Mouse (Mus musculus): ENCODE measurements around the gene Serpini1. TPM values are rescaled to one million over a fixed set of nuclear protein-coding genes. Genes with fewer than 3 reads are reported as not detected.
"Not testable (repeated sequence)": the region's sequence is repeated elsewhere in the genome, so short reads cannot be mapped to it uniquely, and the experiment has no call there.

Gene Serpini1
- polyA plus RNA-seq, 3 experiments from 2014 or later = 16.7 to 29.6 (median 22.7) TPM

GRCm38 (mm10) chr3:75639546-75639945 is 82.2 kb downstream of the Serpini1 start:
- ATAC-seq = no peak

DNA sequence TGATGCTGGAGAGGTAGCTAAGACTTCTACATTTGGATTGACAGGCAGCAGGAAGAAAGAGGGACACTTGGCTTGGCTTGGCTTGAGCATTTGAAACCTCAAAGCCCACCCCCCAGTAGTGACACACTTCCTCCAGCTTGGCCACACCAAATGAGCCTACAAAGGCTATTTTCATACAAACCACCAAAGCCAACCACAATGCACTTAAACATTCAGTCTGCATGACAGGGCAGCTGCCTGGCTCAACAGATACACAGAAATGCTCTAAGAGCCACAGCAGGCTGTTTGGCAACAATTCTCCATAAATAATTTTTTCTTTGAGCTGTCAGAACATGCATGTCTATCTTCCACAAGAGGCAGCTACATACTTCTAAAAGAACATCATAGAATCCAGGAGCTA is 90.2 kb downstream of the Serpini1 start:
- no peak for ATAC-seq

- ATAC-seq = no peak
Observed at GRCm38 (mm10) chr3:75648226-75648625, 90.9 kb downstream of the Serpini1 start.

DNA sequence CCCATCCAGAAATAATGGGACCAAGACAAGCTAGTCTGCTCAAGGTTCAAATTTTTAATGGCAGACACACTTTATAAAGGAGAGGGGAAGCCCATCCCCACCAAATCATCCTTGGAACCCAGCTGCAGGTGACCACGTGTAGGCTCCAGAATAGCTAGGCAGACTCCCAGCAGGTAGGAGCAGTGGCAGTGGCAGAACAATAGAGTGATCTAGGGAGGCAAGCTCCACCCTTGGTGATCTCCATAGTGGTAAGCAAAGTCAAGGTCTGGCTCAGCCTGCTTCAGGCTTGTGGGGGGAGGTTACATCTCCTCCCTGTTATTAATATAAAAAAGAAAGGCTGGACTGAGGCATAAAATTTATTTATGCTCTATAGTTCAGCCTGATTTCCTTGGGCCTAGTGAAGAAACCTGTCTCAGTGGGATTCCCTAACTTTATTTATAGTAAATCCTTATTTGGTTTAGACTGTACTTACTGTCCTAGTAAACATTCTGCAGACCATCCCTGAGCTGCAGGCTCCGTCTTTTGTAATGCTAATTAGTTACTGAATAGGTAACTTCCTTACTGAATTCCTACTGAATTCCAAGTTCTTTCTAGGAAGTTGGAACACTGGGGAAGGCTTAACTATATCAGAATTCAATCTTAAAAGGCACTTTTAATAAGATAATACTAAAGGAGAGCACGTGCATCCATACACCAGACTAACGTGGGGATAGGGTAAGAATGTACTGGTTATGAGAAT is 93.2 kb downstream of the Serpini1 start:
- ATAC-seq = not testable (repeated sequence)

DNA sequence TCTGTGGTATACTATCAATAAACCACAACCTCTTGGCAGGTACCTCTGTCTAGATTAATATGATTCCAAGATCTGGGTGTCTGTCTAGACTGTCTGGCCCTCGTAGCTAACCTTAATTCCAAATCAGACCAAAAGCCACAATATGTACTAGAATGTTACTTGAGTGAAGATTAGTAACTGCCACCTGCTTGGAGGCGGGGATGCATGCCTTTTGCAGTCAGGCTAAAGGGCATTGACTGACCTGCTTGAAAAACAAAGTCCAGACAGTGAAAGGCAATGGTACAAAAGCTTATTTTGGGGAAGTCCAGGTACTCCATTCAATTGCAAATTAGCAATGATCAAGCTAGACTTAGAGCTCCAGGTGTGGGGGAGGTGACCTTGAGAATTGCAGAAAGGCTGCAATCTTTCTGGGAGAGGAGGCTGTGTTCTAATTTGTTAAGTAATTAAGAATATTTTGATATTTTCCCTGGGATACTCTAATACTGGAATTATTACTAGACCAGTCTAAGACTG is 94.3 kb downstream of the Serpini1 start:
- no peak for ATAC-seq

DNA sequence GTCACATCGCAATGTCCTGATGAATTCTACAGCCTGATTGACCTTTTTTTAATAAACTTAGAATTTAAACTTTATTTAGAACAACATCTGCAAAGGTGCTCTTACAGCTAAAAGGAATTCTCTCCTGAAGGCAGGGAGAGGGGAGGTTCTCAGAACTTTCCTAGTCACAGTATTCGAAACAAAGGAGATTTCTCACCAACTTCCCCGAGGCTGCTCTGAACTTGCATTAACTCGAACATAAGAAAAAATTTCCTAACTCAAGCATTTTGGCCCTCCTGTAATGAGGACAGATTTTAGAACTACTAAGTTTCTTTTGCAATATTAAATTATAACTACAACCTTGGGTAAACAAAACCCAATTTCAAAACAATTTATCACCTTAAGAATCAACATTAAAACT is 96.6 kb downstream of the Serpini1 start:
- not testable (repeated sequence) for ATAC-seq

DNA sequence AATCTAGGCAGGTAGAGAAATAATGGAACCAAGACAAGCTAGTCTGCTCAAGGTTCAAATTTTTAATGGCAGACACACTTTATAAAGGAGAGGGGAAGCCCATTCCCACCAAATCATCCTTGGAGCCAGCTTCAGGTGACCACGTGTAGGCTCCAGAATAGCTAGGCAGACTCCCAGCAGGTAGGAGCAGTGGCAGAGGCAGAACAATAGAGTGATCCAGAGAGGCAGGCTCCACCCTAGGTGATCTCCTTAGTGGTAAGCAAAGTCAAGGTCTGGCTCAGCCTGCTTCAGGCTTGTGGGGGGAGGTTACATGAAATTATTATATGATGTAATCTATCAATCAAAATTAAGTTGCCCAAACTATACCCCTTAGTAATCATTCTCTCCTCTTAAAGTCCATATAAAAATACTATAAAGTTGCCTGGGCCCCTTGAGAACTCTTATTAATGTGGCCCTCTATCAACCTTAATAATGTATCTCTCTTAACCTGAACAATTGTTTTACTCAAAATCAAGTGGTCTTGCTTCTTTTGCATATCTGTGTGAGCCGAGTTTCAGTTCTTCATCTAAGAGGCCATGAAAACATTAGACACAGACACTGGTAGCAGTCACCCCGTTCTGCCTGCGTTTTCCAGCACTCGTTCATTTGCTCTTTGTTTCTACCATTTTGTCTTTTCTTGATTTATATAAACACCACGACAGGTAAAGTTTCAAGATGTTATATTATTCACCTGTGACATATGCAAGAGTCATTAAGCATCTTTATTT is 98.4 kb downstream of the Serpini1 start:
- no peak for ATAC-seq

DNA sequence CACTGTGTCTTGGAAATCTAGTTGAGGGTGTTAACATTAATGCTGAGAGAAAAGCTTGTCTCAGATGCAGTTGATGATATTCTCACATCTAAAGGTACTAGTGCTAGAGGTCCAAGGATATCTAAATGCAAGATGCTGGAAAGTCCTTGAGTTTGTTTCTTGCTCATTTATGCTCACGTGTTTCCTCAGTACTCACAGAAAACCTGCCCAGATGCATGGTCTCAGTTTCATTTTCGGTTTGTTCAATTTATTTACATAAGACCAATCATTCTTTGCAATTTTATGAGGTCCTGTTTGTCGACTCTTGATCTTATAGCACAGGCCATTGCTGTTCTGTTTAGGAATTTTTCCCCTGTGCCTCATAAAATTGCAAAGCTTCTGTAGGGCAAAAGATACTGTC is 109.6 kb downstream of the Serpini1 start:
- peak; percentile 86 for ATAC-seq

- no peak for ATAC-seq
Observed at GRCm38 (mm10) chr3:75670425-75670824, 113.1 kb downstream of the Serpini1 start.

DNA sequence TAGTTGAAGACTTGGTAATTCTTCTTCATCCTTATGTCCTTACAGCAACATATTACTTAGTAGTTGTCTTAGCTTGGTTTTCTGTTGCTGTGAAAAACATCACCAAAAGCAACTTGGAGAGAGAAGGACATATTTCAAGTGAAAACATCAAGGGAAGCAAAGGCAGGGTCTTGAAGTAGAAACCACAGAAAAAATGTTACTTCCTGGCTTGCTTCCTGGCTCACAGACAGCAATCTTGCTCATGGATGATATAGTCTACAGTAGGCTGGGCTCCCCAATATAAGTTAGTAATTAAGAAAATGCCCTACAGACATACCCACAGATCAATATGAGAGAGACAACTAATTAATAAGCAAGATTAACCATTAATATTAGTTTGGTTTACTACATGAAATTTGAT is 125.5 kb downstream of the Serpini1 start:
- peak; percentile 73 for ATAC-seq

DNA sequence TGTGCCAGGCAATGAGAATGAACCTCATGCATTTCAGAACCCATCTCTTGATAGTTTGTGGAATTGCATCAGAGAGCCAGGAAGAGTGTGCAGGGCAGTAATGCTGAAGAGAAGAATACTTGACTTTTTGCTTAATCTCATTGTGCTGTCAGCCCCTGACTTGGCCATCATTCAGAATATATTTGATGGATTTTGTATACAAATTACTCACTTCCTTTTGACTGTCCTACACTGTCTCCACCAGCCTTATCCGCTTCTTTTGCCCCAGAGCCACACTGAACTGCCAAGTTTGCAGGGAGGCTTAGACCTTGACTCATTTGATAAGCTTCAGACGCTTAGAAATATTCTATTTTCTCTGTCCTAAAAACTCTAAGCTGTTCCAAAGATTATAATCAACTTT is 129.4 kb downstream of the Serpini1 start:
- no peak for ATAC-seq

- no peak for ATAC-seq
Observed at GRCm38 (mm10) chr3:75687187-75687825, 130.0 kb downstream of the Serpini1 start.

GRCm38 (mm10) chr3:75690321-75690720 is 133.0 kb downstream of the Serpini1 start:
- ATAC-seq = peak; percentile 73

DNA sequence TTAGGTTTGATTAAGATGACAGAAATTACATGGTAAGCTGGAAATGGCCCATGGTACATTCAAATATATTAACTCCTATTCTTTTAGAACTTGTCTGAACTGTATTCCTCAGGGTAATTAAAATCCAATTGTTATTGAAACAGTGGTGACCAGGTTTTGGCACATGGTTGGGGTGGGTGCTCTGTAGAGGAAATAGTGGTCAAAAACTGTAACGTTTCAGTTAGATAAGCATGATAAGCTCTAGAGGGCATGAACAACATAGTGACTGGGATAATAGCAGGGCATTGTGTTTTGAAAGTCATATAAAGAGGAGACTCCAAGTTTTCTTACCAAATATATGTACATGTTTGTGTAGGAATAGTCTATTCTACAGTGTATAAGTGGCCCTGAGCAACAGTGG is 134.7 kb downstream of the Serpini1 start:
- ATAC-seq = no peak

Other genes with a start within 250 kb of the Serpini1 start
- under 1 TPM; 0.17 to 0.41 (median 0.32) TPM for gene Wdr49, start 75.4 kb upstream of the Serpini1 start, polyA plus RNA-seq (2017; shearing (Covaris generic))
- 100 to 1,000 TPM; 216 to 320 (median 252) TPM for gene Pdcd10, start 691 bp upstream of the Serpini1 start, polyA plus RNA-seq (2017; shearing (Covaris generic))
- gene Gm29133, start 190.7 kb downstream of the Serpini1 start, polyA plus RNA-seq (2017; shearing (Covaris generic)) = not detected

Measured in inflammation-experienced regulatory T-cells, adult 6 months (primary cell).